Mouse (Mus musculus): ENCODE data around the gene Cd52.
A peak's percentile ranks its signal among the peaks of the same experiment; 100 is the strongest.

Cd52 gene

GRCm38 (mm10) chr4:134091225-134091529 is 3.7 kb downstream of the Cd52 start:
- no peak for DNase-seq (ENCODE audit: low spot score in 2 of 2)

DNA sequence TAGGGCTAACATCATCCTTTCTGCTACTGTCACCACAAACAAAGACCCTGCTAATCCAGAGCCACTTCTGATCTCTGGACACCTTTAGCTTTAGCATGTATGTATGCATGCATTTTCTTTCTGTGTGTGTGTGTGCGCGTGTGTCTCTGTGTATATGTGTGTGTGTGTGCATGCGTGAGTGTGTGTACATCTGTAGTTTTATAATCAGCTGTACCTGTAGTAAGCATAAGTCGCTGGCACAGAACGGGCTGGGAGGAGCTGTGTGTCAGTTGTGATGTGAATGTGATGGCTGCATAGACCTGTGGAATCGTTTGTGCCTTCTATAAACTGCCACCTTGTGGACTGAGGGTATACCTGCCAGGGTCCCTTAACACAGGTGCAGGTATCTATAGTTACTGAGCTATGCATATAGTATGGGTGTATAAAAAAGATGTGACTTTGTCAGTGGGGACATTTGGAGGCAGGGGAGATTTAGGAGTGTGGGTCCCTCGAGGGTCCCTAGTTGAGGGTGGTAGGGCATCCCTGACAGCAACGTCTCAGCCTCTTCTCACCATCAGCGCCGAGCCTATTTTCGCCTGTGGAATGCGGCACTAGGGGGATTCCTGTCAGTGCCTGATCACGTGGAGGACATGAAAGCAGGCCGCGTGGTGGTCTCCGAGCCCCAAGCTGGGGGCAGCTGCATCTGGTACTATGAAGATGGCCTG is 4.2 kb downstream of the Cd52 start:
- DNase-seq (ENCODE audit: low spot score in 2 of 2): no peak

DNA sequence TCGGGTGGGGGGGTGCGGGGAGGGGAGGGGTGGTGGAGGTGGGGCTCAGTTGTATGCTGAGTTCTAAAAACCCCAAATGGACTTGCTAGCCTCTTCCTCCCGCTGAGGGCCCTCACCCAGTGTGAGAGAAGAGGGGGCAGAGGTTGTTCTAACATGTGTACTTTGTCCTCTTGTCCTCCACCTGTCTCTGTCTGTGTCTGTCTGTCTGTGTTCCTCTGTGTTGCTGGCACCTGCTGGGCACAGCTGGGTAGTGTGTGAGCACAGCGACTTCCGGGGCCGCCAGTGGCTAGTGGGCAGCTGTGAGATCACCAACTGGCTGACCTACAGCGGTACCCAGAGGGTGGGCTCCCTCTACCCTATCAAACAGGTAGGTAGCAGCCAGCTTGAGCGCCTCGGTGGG is 5.9 kb downstream of the Cd52 start:
- no peak for DNase-seq (ENCODE audit: low spot score in 2 of 2)

- DNase-seq (ENCODE audit: low spot score in 2 of 2): peak; percentile 61 to 67
These were observed 7.5 kb downstream of the Cd52 start for GRCm38 (mm10) chr4:134087412-134087811.

DNA sequence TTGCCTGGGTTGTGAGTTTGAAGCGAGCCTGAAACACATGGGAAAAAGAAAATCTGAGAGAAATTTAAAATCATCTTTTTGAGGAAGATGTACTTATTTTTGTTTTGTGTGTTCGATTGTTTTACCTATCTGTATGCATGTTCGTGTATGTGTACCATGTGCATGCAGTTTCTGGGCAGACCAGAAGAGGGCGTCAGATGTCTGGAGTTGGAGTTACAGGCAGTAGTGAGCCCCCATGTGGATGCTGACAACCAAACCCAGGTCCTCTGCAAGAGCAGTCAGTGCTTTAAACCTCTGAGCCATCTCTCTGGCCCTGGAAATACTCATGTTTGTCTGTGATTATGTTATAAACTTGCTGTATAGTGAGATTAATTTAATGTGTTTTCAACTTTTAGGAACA is 9.9 kb downstream of the Cd52 start:
- DNase-seq (ENCODE audit: low spot score in 2 of 2): no peak

GRCm38 (mm10) chr4:134082460-134082859 is 12.4 kb downstream of the Cd52 start:
- DNase-seq (ENCODE audit: low spot score in 2 of 2): no peak

DNA sequence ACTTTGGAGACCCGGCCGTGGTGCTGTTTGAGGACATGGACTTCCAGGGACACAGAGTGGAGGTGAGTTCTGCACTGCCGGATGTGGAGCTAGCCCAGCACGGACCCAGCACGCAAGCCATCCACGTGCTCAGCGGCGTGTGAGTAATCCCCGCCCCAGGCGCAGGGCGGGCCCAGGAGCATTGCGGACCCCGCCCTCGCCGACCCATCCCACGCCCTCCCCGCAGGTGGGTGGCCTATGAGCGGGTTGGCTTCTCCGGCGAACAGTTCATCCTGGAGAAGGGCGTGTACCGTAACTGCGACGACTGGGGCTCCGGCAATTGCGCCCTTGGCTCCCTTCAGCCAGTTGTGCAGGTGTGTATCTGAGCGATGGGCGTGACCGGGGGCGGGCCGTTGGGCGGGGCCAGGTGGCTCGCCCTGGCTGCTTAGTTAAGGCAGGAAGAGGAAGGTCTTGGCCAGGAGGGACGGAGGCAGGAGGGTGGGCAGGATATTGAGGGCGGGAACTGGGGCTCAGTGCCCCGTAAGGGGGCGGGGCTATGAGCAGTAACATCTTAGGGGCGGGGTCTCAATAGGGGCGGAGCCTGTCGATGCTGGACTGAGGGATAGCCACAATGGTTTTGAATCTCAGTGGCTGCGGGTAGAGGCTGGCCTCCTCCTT is 13.0 kb downstream of the Cd52 start:
- DNase-seq (ENCODE audit: low spot score in 2 of 2): peak; percentile 93 to 94

- DNase-seq (ENCODE audit: low spot score in 2 of 2): no peak
These were observed 14.2 kb downstream of the Cd52 start for GRCm38 (mm10) chr4:134080674-134081073.

DNA sequence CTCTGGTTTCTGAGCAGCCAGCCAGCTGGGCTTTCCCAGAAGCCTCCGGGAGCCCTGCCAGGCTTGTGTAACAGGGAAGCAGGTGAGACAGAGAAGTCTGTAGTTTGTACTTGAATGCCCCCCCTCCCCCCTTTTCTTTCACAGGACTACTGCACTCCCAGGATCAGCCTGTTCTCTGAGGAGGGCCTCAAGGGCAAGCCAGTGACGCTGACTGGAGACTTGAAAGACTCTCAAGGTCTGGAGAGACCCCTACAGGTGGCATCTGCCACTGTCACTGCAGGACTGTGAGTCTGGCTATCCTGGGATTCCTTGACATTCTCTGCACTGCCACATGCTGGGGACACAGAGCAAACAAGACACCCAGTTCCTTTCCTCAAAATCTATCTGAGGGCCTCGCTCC is 16.2 kb downstream of the Cd52 start:
- DNase-seq (ENCODE audit: low spot score in 2 of 2): peak in 1 of 2 experiments; percentile 54

GRCm38 (mm10) chr4:134068793-134069580 is 25.9 kb downstream of the Cd52 start:
- DNase-seq (ENCODE audit: low spot score in 2 of 2): no peak

- no peak for DNase-seq (ENCODE audit: low spot score in 2 of 2)
These were observed 26.9 kb downstream of the Cd52 start for GRCm38 (mm10) chr4:134067833-134068544.

DNA sequence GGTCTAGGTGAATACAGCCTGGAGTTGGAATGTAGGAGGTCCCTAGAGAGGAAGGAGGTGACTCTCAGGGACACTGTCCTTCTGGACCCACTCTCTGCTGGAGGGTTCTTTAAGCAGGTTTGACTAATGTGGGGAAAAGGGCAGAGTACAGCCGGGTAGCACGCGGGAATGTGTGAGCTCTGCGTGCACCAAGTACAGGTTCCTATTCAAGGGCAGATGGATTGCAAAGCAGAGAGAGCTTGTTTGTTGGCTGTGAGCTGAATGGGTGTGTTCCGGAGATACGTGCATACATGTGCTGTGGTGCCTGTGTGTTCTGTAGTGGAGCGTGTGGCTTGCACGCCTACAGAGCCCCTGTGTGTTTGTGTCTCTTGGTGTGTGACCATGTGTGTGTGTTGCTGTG is 27.5 kb downstream of the Cd52 start:
- DNase-seq (ENCODE audit: low spot score in 2 of 2): no peak

GRCm38 (mm10) chr4:134065431-134066004 is 29.4 kb downstream of the Cd52 start:
- no peak for DNase-seq (ENCODE audit: low spot score in 2 of 2)

DNA sequence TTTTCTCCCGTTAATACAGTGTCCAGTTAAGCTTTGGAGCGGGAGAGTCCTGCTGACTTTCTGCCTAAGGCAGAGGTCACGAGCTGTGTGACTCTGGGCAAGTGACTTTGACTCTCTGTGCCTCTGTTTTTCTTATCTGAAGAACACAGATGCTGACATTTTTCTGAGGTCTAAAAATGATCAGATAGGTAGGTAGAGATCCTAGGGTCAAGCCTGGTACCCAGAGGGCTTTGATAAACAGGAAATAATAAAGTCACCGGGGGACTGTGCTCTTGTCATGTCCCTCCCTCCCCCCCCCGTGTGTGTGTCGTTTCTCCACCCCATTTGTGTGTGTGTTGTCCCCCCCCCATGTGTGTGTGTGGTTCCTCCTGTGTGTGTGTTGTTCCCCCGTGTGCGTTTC is 32.3 kb downstream of the Cd52 start:
- no peak for DNase-seq (ENCODE audit: low spot score in 2 of 2)

- no peak for DNase-seq (ENCODE audit: low spot score in 2 of 2)
These were observed 32.9 kb downstream of the Cd52 start for GRCm38 (mm10) chr4:134061944-134062446.

GRCm38 (mm10) chr4:134061166-134061830 is 33.6 kb downstream of the Cd52 start:
- peak in 1 of 2 experiments; percentile 16 for DNase-seq (ENCODE audit: low spot score in 2 of 2)

DNA sequence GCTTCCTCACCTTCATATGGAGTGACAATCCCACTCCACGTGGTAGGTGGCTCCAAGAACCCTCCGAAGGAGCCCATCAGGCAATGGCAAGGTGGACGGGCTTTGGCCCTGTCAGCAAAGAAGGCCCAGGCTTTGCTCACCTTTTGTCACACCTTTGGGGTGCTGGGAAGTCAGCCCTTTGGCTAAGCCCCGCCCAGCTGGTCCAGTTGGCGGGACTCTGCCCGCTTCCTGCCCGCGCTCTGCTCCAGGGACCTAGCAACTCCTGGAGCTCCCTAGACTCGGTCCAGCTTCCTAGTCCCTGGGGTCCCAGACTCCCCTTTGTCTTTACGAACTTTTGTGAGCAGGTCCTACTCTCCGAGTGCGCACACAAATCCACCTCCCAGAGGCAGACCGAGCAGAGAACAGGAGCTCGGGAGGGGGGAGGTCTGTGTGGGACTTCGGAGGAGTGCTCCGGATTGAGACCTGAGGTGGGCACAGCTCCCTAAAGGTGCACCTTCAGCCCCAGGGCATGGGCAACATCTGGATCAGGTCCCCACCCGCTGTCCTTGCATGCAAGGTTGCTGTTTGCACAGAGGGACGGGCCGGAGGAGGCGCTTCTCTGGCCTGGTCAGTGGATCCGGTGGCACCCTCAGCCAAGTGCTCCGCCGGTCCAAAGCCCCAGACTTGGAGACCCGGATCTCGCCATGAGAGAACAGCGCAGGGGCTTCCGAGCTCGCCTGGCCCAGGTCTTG is 34.6 kb downstream of the Cd52 start, which contains the start of gene Crybg2:
Gene Crybg2 (plus strand): TSS at position 681 of the 731 bp plus-strand sequence.
- no peak for DNase-seq (ENCODE audit: low spot score in 2 of 2)

DNA sequence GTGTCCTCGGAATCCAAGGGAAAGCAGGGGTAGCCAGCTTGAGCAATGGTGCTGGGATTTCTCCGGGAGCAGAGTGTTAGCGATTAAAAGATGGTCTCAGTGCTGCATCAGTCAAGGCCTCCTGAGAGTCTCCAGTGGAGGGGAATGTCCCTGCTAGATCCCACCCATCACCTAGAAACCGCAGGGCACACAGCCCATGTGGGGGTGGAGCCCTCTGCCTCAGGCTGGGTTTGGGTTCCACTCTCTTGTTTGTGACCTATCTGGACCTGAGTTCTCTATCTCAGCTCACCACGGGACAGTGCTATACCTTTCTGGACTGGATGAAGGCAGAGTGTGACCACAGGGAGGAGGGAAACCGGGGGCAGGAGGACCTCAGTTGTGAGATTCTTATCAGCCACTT is 36.0 kb downstream of the Cd52 start:
- DNase-seq (ENCODE audit: low spot score in 2 of 2): no peak

- peak in 1 of 2 experiments; percentile 22 for DNase-seq (ENCODE audit: low spot score in 2 of 2)
These were observed 36.6 kb downstream of the Cd52 start for GRCm38 (mm10) chr4:134058166-134058715.

DNA sequence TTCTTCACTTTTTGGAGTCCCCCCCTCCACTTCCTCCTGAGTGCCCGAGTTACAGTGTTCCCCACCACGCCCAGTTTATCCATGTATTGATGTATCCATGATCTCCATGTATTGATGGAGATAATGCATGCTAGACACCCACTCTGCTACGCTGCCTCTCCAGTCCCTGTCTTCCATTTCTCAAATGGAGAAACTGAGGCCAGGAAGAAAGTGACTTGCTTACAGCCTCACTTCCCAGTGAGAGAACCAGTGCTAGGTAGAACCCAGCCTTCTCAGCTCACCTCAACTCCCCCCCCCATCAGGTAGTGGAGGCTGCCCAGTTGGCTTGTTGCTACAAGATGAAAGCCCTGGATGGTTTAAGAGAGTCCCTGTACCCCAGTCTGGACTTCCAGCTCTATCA is 41.3 kb downstream of the Cd52 start, which contains the start of gene Zfp683:
Gene Zfp683 (plus strand): TSS at position 301 of the 400 bp plus-strand sequence.
- DNase-seq (ENCODE audit: low spot score in 2 of 2): no peak

All from spleen, postnatal 36 days (tissue).